Mouse (Mus musculus) left cerebral cortex, adult 8-10 months (tissue): ENCODE measurements around the gene Gm20517. TPM values are rescaled to one million over a fixed set of nuclear protein-coding genes. Genes with fewer than 3 reads are reported as not detected.

Source experiments
- DNase-seq, 2 experiments: peaks; one replicate each; pipeline ENCODE4 v3.0.0; 2022; ENCODE audit warnings: low spot score in 2 of 2
- total RNA-seq, 4 experiments: library from RNA; stranded (reverse); gene quantifications; 2 replicates each; pipeline ENCODE4 v1.2.4; 2022

The Gm20517 gene
- total RNA-seq, 4 experiments from 2014 or later: 3.8 to 9.6 (median 6.6) TPM

DNA sequence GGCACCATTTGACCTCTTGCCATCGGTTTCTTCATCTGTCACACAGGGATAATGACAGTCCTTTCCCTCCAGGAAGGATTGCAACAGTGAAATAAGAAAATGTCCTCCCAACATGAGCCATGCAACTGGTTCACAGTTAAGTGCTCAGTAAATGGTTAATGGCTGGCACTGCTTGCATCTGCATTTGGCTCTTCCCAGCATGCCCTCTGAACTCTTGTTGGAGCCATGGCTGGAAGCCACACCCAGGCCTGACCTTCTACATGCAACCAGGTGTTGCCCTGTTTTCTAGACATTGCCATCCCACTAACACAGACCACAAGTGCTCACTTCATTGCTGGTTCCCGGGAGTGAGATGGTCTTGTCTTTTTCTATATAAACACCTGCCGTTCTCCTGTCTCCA, 96.6 kb downstream of the Gm20517 start:
- no peak for DNase-seq

DNA sequence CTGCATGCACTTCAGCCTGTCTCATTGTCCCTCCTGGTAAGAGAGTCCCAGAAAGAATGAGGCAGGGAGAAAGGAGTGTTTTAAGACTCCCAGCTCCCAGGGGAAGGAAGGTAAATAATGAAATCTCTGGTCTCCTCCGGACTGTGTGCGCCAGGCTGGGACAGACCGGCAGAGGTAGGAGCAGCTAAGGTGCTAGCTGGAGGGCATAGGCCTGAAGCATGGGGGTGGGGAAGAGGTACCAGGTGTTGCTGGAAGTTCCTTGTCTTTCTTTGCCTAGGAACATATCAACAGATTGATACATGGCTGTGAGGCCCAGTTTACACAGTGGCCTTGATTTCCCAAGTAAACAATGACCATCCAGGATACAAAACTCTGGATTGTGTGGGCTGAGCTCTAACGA, 97.6 kb downstream of the Gm20517 start:
- DNase-seq: no peak

DNA sequence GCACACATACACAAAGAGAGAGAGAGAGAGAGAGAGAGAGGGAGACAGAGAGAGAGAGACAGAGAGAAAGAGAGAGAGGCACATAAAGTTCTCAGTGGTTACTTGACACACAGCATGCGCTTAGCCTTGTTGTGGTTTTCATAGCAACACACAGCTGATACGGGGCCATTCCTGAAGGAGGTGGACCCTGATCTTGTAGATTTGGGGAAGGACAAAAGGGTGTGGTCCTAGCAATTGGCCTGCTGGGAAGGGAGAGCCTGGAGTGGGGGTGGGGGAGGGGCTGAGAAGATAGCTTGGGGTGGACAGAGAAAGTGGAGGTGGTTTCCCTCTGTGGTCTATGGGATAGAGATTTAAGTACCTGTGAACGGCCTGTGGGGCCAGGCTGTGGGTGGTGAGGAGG, 98.6 kb downstream of the Gm20517 start:
- no peak for DNase-seq

DNA sequence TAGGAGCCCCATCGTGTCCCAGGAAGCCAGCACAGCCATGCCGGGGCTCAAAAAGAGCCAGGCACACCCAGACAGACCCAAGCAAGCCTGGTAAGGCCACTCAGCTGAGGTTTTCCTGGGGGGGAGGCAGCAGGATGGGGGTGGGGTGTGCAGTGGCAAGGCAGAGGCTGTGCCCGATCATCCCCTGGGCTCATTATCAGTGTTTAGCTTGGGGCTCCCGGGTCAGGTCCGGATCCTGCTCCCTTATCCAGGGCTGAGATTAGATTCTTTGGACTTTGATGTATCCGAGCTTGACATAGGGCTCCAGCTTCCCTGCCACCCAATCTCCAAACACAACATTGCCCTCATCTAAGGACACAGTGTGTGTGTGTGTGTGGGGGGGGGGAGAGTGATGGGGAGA, 100.5 kb downstream of the Gm20517 start:
- no peak for DNase-seq

DNA sequence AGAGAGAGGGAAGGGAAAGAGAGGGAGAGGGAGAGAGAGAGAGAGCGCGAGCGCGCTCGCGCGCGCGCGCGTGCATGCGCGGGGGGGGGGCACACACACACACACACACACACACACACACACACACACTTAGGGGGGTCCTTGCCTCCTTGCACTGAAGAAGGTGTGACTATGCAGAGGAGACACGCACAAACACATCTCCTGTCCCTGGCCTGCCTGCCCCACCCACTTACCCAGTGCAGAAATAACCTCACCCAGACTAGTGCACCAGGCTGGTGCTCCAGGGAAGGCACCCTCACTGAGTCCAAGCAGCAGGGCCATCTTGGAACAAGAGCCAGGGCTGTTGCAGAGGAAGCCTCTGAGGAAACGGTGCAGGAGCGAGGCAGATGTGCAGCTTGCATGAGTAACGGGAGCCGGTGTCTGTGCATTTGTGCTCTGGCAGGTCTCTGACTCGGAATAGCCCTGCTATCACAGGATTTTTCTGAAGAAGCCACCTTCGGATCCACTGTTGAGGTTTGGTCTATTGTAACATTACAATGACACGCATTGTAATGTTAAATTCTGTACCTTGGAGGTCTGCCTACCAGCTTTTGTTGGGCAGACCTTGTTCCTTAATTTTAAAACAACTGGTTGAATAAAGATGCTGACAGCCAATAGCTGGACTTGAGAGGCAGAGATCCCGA, 101.6 kb downstream of the Gm20517 start:
- DNase-seq: no peak

DNA sequence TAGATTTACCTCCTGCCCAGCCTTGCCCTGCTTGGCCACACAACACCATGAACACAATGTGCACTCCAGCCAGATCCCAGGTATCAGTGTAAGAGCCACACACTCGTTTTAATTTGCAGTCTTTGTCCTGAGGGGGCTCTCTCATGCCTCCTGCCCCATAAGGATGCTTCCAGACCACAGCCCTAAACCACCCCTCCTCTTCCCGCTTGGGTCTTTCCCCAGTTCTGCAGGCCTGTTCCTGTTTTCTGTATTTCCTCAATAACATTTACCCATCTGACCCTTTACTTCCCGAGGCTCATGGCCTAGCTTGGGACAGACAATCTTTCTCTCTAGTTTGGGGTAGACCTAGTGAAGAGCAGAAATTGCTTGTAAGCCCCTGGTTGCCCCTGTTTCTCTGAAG, 103.6 kb downstream of the Gm20517 start:
- no peak for DNase-seq

DNA sequence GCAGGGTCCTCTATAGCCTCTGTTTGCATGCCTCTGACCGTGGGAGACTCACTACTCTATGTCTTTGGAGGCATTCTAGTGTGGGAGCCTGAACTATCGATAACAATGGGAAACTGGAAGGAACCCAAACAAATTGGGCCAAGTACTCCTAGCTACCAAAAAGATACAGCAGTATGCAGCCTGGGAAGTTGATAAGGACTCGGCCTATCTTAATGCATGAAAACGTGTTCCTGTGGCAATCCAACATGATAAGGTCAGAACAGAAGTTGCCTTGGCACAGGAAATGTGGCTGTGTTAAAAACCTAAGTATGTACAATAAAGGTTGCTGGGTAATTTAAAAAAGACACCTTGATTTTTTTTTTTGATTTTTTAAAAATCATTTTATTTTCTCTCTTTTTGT, 109.8 kb downstream of the Gm20517 start:
- no peak for DNase-seq

DNA sequence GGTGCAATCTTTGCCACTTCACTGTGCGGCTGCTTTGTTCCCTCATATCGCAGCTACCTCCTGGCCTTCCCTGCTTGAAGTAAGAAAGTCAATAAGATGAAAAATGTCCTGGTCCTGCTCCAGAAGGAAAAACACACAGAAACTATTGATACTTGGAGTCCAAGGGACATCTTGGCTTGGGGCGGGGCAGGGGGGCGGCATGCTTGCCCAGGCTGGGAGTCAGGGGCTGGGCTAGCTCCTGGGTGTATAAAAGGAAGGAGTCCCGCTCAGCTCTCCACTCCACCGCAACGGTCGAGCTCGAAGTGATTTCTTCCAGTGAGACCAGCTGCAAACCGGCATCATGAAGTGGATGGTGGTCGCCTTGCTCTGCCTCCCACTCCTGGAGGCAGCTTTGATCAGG, 115.2 kb downstream of the Gm20517 start, which contains the start of gene Pgc:
Gene Pgc (plus strand): TSS at position 277 of the 400 bp plus-strand sequence.
- no peak for DNase-seq

DNA sequence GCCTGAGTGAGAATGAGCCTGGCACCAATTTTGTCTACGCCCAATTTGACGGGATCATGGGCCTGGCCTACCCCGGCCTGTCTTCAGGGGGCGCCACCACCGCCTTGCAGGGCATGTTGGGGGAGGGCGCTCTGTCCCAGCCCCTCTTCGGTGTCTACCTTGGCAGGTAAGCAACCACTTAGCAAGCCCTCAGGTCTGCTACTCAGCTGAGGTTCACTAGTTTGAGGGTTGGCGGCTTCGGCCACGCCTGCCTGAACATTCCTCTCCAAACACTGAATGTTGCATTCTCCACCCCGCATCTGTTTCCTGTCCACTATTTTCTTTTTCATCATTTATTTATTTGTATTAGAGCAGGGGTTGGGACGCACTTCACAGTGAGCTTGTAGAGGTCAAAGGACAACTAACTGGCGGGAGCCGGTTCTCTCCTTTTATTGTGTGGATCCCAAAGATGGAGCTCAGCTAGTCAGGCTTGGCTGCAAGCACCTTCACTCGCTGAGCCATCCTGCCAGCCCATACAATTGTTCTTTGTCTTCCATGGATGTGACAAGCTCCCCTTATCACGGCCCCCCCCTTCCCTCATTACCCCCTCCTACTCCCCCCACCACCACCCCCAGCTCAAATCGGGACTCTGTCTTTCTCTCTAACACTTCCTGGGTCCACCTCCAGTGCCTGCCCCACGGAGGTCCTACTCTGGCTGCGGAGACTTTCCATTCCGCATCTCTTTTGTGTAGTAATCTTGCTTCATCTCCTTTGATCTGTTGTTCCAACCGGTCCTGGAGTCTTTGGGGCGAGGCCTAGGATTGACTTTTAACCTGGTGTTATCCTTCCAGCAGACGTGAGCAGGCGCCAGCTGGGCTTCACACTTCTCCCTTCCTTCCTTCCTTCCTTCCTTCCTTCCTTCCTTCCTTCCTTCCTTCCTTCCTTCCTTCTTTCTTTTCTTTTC, 119.5 kb downstream of the Gm20517 start:
- no peak for DNase-seq

Other genes starting within 250 kb of the Gm20517 start
- 10 to 100 TPM; 27.5 to 39.5 (median 27.8) TPM for gene Mrps10, start 242.7 kb upstream of the Gm20517 start, total RNA-seq
- 1 to 10 TPM in 2 of 4 experiments, under 1 TPM in 2; 0.87 to 1.5 (median 1.2) TPM for gene Guca1b, start 226.2 kb upstream of the Gm20517 start, total RNA-seq
- gene Guca1a, start 211.0 kb upstream of the Gm20517 start, total RNA-seq: under 1 TPM in 2 of 4 experiments, not detected in 2; 0.57 to 0.93 TPM
- gene AI661453, start 175.0 kb upstream of the Gm20517 start, total RNA-seq: 1 to 10 TPM in 1 of 4 experiments, under 1 TPM in 3; 0.35 to 1.4 (median 0.64) TPM
- gene 1700001C19Rik, start 174.2 kb upstream of the Gm20517 start, total RNA-seq: not detected
- 10 to 100 TPM; 17.6 to 22.3 (median 19.1) TPM for gene Taf8, start 109.3 kb upstream of the Gm20517 start, total RNA-seq
- 10 to 100 TPM; 28.2 to 33.4 (median 30.8) TPM for gene Ccnd3, start 106.5 kb upstream of the Gm20517 start, total RNA-seq
- gene Bysl, start 97 bp upstream of the Gm20517 start, total RNA-seq: 10 to 100 TPM; 15.7 to 19.0 (median 17.1) TPM
- 10 to 100 TPM; 26.3 to 34.7 (median 27.2) TPM for gene Med20, start within 50 bp of the Gm20517 start, total RNA-seq
- 10 to 100 TPM; 10.2 to 13.4 (median 11.6) TPM for gene Usp49, start 19.1 kb downstream of the Gm20517 start, total RNA-seq
- 100 to 1,000 TPM; 191 to 212 (median 201) TPM for gene Tomm6, start 76.8 kb downstream of the Gm20517 start, total RNA-seq
- 10 to 100 TPM; 27.3 to 37.3 (median 33.4) TPM for gene Frs3, start 77.4 kb downstream of the Gm20517 start, total RNA-seq
- gene Gm21981, start 82.9 kb downstream of the Gm20517 start, total RNA-seq: 1 to 10 TPM; 2.4 to 4.9 (median 4.1) TPM
- gene Prickle4, start 83.1 kb downstream of the Gm20517 start, total RNA-seq: 1 to 10 TPM; 1.8 to 5.2 (median 4.3) TPM
- gene Pgc, start 115.3 kb downstream of the Gm20517 start, total RNA-seq: not detected
- gene Tfeb, start 125.4 kb downstream of the Gm20517 start, total RNA-seq: 10 to 100 TPM; 12.3 to 17.8 (median 15.1) TPM
- gene Mdfi, start 223.1 kb downstream of the Gm20517 start, total RNA-seq: 1 to 10 TPM in 1 of 4 experiments, under 1 TPM in 3; 0.43 to 1.2 (median 0.58) TPM